Mouse (Mus musculus): ENCODE data around the gene Vwa3a. TPM values are rescaled to one million over a fixed set of nuclear protein-coding genes. Genes with fewer than 3 reads are reported as not detected.

Vwa3a gene
- total RNA-seq (2014; rRNA removed) (2.4 and 2.6 TPM in 2 replicates), polyA plus RNA-seq (2015; fragmentation: Nextera tagmentation; extraction: Ambion mirVana) (1.6 and 1.8 TPM in 2 replicates)

- Histone ChIP-seq H3K27me3 (ENCODE audit: insufficient read depth, low read length) (no peaks in the 10 kb centered on the region), H3K4me3 (ENCODE audit: low read length) (no peak within 1 kb of the TSS), H3K27ac (no peak within 1 kb of the TSS), H3K9me3 (ENCODE audit: low read length) (no peaks in the 10 kb centered on the region), H3K36me3 (ENCODE audit: insufficient read depth, low read length) (no peaks in the 10 kb centered on the region), H3K4me1 (ENCODE audit: insufficient read depth, low read length) (0 out of 2 replicates have a peak, but pooled peaks cover 4% of the 10 kb centered on the region), H3K4me2 (ENCODE audit: low read depth, low read length) (no peak within 1 kb of the TSS), H3K9ac (replicated peaks; ENCODE audit: low read length) (no peak within 1 kb of the TSS)
- no peak for TF ChIP-seq CTCF (IDR thresholded peaks at IDR 0.05; ENCODE audit: low read depth)
- no peak for DNase-seq (ENCODE audit: low spot score)
- no peak for ATAC-seq
- 74% methylated on average over 6 of the region's 6 CpGs for WGBS
These were observed at the start of gene Vwa3a for GRCm38 (mm10) chr7:120739018-120739417. Gene Vwa3a, plus strand, starts transcription at chr7:120739318.

GRCm38 (mm10) chr7:120690634-120691033 is 48.5 kb upstream of the Vwa3a start:
- DNase-seq (ENCODE audit: low spot score), result no peak
- Histone ChIP-seq H3K27ac (no peak overlapping the region), H3K9ac (replicated peaks; ENCODE audit: low read length) (no peak overlapping the region), H3K27me3 (ENCODE audit: insufficient read depth, low read length) (no peaks in the 10 kb centered on the region), H3K4me2 (ENCODE audit: low read depth, low read length) (no peak overlapping the region), H3K36me3 (ENCODE audit: insufficient read depth, low read length) (no peaks in the 10 kb centered on the region; the same call in 1 of the 2 replicates), H3K9me3 (ENCODE audit: low read length) (no peaks in the 10 kb centered on the region), H3K4me3 (ENCODE audit: low read length) (no peak overlapping the region), H3K4me1 (ENCODE audit: insufficient read depth, low read length) (no peaks in the 10 kb centered on the region)
- no peak for ATAC-seq
- TF ChIP-seq CTCF (IDR thresholded peaks at IDR 0.05; ENCODE audit: low read depth), result peak; percentile 38
- 73% methylated on average over 4 of the region's 4 CpGs for WGBS

GRCm38 (mm10) chr7:120693831-120694375 is 45.2 kb upstream of the Vwa3a start:
- H3K4me3 ChIP-seq (ENCODE audit: low read length), result no peak overlapping the region
- TF ChIP-seq CTCF (IDR thresholded peaks at IDR 0.05; ENCODE audit: low read depth), result no peak
- H3K9me3 ChIP-seq (ENCODE audit: low read length), result no peaks in the 10 kb centered on the region
- no peaks in the 10 kb centered on the region; the same call in 1 of the 2 replicates for H3K36me3 ChIP-seq (ENCODE audit: insufficient read depth, low read length)
- ATAC-seq, result no peak
- no peak overlapping the region for H3K9ac ChIP-seq (replicated peaks; ENCODE audit: low read length)
- H3K27ac ChIP-seq, result no peak overlapping the region
- no peaks in the 10 kb centered on the region for H3K27me3 ChIP-seq (ENCODE audit: insufficient read depth, low read length)
- no peaks in the 10 kb centered on the region for H3K4me1 ChIP-seq (ENCODE audit: insufficient read depth, low read length)
- DNase-seq (ENCODE audit: low spot score), result no peak
- H3K4me2 ChIP-seq (ENCODE audit: low read depth, low read length), result no peak overlapping the region
- 94% methylated on average over 5 of the region's 5 CpGs for WGBS

GRCm38 (mm10) chr7:120695196-120695595 is 43.9 kb upstream of the Vwa3a start:
- no peak overlapping the region for H3K4me3 ChIP-seq (ENCODE audit: low read length)
- no peak for TF ChIP-seq CTCF (IDR thresholded peaks at IDR 0.05; ENCODE audit: low read depth)
- no peak for DNase-seq (ENCODE audit: low spot score)
- no peak overlapping the region for H3K27ac ChIP-seq
- no peaks in the 10 kb centered on the region for H3K9me3 ChIP-seq (ENCODE audit: low read length)
- ATAC-seq, result no peak
- no peaks in the 10 kb centered on the region; the same call in 1 of the 2 replicates for H3K36me3 ChIP-seq (ENCODE audit: insufficient read depth, low read length)
- no peaks in the 10 kb centered on the region for H3K27me3 ChIP-seq (ENCODE audit: insufficient read depth, low read length)
- no peaks in the 10 kb centered on the region for H3K4me1 ChIP-seq (ENCODE audit: insufficient read depth, low read length)
- no peak overlapping the region for H3K9ac ChIP-seq (replicated peaks; ENCODE audit: low read length)
- 21% methylated on average over 6 of the region's 6 CpGs for WGBS
- H3K4me2 ChIP-seq (ENCODE audit: low read depth, low read length), result no peak overlapping the region

GRCm38 (mm10) chr7:120695641-120696040 is 43.5 kb upstream of the Vwa3a start:
- Histone ChIP-seq H3K9me3 (ENCODE audit: low read length) (no peaks in the 10 kb centered on the region), H3K4me3 (ENCODE audit: low read length) (no peak overlapping the region), H3K4me2 (ENCODE audit: low read depth, low read length) (no peak overlapping the region), H3K27me3 (ENCODE audit: insufficient read depth, low read length) (no peaks in the 10 kb centered on the region), H3K4me1 (ENCODE audit: insufficient read depth, low read length) (no peaks in the 10 kb centered on the region), H3K36me3 (ENCODE audit: insufficient read depth, low read length) (no peaks in the 10 kb centered on the region; the same call in 1 of the 2 replicates), H3K27ac (no peak overlapping the region), H3K9ac (replicated peaks; ENCODE audit: low read length) (no peak overlapping the region)
- ATAC-seq (no peak), DNase-seq (ENCODE audit: low spot score) (no peak)
- no peak for TF ChIP-seq CTCF (IDR thresholded peaks at IDR 0.05; ENCODE audit: low read depth)
- WGBS, result 78% methylated on average over 1 of the region's 1 CpGs

- Histone ChIP-seq H3K9me3 (ENCODE audit: low read length) (no peaks in the 10 kb centered on the region), H3K4me3 (ENCODE audit: low read length) (no peak overlapping the region), H3K27ac (no peak overlapping the region), H3K27me3 (ENCODE audit: insufficient read depth, low read length) (no peaks in the 10 kb centered on the region), H3K4me1 (ENCODE audit: insufficient read depth, low read length) (no peaks in the 10 kb centered on the region), H3K4me2 (ENCODE audit: low read depth, low read length) (no peak overlapping the region), H3K9ac (replicated peaks; ENCODE audit: low read length) (no peak overlapping the region), H3K36me3 (ENCODE audit: insufficient read depth, low read length) (no peaks in the 10 kb centered on the region; the same call in 1 of the 2 replicates)
- WGBS, result 86% methylated on average over 2 of the region's 2 CpGs
- no peak for ATAC-seq
- TF ChIP-seq CTCF (IDR thresholded peaks at IDR 0.05; ENCODE audit: low read depth), result no peak
- no peak for DNase-seq (ENCODE audit: low spot score)
These were observed 42.8 kb upstream of the Vwa3a start for GRCm38 (mm10) chr7:120696331-120696730.

GRCm38 (mm10) chr7:120699586-120699985 is 39.5 kb upstream of the Vwa3a start:
- no peaks in the 10 kb centered on the region for H3K4me1 ChIP-seq (ENCODE audit: insufficient read depth, low read length)
- TF ChIP-seq CTCF (IDR thresholded peaks at IDR 0.05; ENCODE audit: low read depth), result no peak
- 90% methylated on average over 6 of the region's 6 CpGs for WGBS
- no peak overlapping the region for H3K4me3 ChIP-seq (ENCODE audit: low read length)
- H3K4me2 ChIP-seq (ENCODE audit: low read depth, low read length), result no peak overlapping the region
- no peaks in the 10 kb centered on the region for H3K9me3 ChIP-seq (ENCODE audit: low read length)
- no peaks in the 10 kb centered on the region for H3K27me3 ChIP-seq (ENCODE audit: insufficient read depth, low read length)
- no peak for DNase-seq (ENCODE audit: low spot score)
- H3K9ac ChIP-seq (replicated peaks; ENCODE audit: low read length), result no peak overlapping the region
- no peak for ATAC-seq
- H3K27ac ChIP-seq, result no peak overlapping the region
- H3K36me3 ChIP-seq (ENCODE audit: insufficient read depth, low read length), result no peaks in the 10 kb centered on the region

Data from hindbrain, postnatal 0 days (tissue).